Mouse (Mus musculus) adrenal gland (tissue): ENCODE results near the gene Fcamr.

Experiments used
- intact Hi-C: fragments of 180-260 bp; cut with DNase I; formaldehyde crosslinking; loops from one replicate; pipeline ENCODE4 v1.15.1; 2025

Fcamr gene

DNA sequence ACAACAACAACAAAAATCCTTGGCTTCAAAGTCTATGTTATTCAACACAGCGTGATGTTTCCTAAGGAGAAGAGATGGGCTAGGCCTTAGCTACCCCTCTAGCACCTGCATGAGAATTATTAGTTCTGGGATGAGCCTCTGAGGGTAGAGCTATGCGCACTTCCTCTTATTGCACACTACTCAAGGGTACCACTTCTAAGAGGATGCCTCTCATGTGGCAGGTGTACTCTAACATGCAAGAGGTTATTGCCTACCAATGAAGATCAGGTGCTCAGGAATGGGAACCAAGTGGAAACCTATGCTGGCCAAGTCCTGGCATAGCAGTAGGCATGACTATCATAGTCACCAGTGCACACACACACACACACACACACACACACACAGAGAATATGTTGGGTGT lies 1.3 kb upstream of the Fcamr start:
- intact Hi-C loops: no loop called here

DNA sequence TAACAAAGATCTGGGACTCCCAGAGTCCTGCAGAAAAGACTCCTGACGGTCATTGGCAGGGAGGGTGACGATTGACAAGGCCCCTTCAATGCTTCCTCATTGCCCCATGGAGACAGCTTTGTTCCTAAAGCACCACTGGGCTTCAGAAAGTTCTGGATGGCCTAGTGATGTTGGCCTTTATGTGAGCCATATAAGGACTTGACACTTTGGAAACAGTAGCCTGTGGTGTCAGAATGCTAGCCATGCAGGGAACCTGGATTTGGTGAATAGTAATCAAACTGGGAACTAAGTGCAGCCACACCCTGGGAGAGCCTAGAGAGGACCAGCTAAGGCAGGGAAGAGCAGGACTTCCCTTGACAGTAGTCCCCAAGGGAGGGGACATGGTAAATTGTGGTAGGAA lies 809 bp downstream of the Fcamr start:
- intact Hi-C loops: no loop called here

DNA sequence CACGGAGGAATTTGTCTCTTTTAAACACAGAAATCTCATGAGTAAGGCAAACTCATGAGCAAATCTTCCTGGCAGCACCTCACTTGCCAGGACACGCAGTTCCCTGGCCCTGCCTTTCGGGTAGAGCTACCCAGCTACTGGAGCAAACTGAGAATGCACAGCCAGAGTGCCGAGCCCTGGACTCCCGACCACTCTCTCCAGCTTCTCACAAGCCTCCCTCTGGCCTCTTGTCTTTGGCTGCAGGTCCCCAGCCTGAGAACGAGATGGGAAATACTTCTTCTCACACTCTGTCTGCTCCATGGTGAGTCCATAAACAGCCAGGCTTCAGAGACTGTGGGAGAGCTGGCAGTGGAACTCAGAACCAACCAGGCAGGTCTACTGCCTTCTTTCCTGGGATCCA lies 2.3 kb downstream of the Fcamr start:
- intact Hi-C loops: no loop called here

DNA sequence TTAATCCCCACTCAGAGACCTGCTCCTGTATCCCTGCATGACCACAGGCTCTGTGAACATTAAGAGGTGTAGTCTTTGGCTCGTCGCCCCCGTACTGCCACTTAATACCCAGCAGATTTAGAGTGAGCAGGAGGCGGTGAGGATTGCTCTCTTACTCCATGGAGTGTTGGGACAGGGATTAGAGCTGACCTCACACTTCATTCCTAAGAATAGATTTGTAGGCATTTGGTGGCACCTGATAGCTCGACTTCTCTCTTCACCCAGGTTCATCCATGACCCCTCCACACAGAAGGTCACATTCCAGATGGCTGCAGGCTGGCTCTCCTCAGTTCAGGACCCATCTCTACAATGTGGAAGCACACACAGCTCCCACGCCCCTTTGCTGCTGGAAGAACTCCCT lies 3.6 kb downstream of the Fcamr start:
- intact Hi-C loops: no loop called here

DNA sequence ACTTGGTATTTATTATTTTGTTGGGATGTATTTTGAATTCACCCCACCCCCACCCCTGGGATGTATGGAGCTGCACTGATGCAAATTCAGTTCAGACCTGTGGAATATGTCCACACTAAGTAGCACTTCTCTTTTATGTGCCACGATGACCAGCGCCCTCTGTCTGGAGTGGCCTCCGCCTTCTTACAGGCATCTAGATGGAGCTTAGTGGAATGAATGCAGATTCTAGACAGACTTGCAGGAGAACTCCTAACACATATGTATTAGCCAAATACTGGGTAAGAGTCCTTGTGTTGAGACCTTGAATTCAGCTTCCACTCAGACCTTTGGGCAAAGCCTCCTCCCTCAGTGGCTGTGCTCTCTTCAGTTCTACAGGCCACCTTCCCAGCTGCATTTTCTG lies 10.2 kb downstream of the Fcamr start:
- intact Hi-C loops: no loop called here

DNA sequence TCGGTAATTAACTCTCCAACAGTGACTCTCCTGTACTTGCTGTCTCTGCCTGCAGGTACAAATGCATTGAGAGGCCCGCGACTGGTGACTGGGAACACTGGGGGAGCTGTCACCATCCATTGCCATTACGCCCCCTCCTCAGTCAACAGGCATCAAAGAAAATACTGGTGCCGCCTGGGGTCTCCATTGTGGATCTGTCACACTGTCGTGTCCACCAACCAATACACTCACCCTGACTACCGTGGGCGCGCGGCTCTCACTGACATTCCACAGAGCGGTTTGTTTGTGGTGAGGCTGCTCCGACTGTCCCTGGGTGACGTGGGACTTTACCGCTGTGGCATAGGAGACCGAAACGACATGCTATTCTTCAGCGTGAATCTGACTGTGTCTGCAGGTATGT lies 10.6 kb downstream of the Fcamr start:
- intact Hi-C loops: no loop called here

DNA sequence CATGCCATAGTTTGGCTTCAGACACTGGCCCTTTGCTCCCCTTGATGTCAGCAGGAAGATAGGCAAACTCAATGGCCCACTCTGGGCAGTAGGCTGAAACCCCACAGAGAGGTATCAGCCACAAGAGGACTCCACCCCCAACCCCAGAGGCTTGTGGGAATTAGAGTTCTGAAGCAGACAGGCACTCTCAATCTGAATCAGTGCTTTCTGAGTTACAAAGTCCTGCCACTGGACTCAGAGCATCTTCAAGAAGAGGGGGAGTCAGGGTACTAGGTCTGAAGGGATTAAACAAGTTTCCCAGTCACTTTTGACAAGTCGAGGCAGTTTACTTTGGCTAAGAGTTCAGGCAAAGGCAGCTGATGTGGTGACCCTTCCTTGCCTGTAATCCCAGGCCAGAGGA lies 19.0 kb downstream of the Fcamr start:
- intact Hi-C loops: no loop called here

DNA sequence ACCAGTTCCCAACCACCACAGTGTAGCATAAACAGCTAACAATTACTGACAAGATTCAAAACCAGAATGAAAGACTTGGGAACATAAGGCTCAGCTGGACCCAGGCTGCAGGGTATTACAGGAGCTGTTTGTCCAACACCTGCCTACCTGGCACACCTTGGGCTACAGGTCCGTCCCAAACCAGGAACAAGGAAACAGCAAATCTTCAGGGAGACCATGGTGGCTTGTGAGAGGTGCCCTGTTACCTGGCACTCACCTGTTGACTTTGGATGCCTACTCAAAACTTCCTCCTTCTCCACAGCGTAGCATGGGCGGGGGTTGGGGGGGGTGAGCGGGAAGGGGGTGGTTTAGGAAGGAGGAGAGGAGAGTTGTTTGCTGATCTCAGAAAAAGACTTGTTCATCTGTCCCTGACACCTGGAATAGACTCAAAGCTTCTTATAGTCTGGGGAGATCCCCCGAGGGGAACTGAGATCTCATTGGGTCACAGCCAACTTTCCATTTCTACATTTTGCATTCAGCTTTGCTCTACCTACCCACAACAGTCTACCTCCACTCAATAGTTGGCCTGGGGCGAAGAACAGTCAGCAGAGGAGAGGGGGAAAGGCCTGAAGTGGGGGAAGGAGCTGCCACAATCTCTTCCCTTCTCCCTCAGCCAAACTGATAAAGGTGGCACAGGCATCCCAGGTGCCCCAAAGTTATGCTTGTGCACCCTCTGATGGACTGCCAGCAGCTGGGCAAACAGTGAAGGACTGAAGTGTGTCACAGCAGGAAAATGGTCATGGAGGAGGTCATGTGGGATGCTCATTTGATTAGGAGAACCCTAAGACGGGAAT lies 19.8 kb downstream of the Fcamr start:
- intact Hi-C loops: no loop called here

DNA sequence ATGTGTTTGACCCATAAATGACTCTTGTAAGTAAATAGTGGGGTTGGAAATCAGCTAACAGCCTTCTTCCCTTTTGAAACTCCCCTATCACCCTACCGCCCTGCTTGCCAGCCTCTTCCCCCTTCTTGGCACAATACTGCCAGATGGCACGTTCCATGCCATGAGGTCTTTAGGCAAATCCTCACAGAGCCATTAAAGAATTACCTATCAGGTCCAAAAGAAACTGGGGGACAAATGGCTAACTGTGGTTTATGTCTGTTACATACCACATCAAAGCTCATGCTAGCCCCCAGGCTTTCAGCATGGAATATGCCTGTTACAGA lies 20.4 kb downstream of the Fcamr start:
- intact Hi-C loops: no loop called here

DNA sequence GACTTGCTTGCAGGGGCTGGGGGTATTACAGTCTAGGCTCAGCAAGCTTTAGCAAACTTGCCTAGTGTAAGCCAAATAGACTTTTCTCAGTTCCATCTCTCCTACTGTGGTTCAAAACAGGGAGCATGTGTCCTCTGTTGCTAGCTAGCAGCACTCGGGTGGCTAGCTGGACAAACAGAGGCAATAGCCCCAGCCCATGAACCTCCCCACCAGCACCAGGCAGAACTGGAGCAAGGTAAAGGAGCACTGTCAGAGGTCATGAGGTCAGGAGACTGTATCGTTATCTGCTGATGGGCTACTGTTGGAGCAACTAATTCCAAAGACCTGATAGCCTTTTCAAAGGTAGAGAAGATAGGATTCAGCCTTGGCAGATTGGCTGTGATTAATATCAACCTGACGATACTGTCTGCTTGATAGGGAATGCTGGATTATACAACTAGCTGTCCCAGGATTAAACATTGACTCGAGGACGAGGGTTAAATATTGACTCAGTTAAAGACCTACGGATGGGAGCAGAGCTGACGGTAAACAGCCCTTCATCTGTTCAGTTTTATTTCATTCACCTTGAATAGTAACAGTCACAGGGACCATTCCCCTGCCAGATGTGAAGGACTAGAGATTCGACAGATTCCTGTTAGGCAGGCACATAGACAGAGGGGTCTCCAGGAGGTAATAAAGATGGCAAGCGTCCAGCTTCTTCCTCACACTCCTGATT lies 21.4 kb downstream of the Fcamr start:
- intact Hi-C loops: no loop called here

DNA sequence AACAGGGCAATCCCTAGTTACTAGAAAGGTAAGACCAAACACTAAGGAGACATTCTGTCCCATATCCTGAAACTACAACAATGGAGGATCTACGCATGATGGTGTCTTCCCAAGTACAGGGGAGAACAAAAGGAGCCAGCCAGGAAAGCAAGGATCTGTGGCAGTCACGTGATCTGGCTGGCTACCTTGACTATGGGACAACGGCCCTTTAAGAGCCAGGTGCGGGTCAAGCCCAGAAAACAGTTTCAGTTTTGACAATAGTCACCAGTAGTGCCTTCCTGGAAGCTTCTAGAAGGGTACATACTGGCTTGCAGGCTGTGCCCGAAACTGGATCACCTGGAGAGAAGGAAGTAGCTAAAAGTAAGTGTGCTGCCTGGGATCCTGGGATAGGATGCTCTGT lies 25.7 kb downstream of the Fcamr start, which contains the start of gene Pigr:
Gene Pigr (plus strand): TSS at position 237 of the 400 bp plus-strand sequence.
- intact Hi-C loops: no loop called here

DNA sequence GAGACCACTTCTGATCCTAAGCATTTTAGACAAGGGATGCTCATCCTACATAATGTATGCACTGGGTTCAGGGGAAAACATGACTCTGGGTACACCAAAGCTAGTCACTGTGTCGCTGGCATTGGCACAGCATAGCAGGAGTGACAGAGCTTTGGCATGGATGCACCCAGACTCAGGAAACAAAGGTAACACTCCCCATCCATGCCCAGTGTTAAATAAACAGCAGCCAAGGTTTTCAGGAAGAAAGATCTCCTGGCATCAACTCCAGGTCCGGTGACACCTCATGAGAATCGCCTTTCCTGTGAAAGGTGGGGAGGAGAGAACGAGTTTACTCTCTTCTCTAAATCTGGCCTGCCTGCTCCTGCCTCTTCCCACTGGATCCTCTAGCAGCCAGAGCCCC lies 28.0 kb downstream of the Fcamr start:
- intact Hi-C loops: no loop called here

DNA sequence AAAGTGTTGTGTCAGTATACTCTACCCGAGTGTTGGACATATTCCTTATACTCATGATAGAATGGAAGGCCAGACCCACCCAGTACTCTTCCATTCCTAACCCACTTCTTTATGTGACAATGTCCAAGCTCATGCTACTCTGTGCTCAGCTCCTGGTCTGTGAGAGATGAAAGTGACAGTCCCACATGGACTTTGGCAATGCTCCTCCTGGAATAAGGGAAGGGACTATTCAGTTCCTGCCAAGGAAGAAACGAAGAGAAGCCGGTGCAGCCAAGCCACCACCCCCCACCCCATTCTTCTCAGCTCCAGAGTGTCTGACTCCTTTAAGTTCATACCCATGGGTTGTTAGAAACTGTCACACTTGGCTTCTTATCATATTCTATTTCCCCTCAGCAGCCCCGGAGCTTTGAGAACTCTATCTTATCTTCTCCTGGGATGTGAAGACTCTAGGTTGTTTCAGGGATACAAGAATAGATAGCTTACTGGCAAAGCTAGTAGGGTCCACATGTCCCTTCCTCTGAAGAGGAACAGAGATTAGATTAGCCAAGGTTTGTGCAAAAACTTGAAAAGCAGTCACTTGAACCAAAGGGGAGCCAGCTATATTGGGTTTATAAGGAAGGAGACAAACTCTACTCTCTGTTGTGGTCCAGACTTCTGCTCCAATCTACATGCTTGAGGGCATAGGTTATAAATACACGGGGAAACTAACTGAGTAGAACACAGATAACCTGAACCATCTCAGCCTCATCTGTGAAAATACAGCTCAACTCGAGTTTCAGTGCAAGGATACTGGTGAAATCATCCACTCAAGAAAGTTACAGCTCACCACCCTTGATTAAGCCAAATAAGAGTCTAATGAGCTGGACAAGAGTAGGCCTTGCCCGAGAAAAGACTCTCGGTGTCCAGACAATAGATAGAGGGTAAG lies 29.5 kb downstream of the Fcamr start:
- intact Hi-C loops: no loop called here

DNA sequence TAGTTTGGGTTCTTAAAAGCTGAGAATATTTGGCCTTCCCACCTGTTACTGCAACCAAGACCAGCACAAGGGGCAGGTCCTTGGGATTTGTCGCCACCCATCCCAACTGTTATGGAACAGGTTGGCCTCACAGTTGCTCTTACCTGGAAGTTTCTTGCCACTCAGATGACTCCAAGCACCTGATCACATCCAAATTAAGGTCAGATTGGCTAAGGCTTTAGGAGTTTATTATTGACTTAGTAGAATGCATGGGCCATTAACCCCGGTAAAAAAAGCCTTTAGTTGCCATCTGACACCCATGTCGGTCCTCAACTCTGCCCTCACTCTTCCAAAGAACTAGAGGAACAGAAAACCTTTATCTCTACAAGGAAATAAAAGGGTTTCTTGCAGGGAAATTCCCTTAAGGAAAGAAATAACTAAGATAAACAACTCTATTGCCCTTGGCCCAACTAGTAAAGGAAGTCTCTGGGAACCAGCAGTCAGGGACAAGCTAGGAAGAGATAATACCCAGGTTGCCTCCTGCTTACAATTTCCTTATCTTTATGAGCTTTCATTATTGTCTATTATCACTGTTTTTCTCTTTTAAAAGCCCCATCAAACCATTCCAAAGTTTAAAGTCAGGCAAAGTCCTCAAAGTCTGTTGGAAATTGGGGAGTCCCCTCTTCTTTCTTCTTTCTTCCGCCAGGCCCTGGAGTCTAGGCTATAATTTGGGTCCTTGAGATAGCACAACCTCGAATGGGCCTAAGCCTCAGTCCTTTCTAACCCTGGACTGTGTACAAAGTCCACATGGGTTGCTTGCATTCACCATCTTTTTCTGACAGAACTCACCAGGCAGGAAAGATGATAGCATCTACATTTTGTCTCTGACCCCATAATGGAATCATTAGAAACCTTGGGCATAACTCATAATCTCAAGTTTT lies 31.8 kb downstream of the Fcamr start:
- intact Hi-C loops: no loop called here

DNA sequence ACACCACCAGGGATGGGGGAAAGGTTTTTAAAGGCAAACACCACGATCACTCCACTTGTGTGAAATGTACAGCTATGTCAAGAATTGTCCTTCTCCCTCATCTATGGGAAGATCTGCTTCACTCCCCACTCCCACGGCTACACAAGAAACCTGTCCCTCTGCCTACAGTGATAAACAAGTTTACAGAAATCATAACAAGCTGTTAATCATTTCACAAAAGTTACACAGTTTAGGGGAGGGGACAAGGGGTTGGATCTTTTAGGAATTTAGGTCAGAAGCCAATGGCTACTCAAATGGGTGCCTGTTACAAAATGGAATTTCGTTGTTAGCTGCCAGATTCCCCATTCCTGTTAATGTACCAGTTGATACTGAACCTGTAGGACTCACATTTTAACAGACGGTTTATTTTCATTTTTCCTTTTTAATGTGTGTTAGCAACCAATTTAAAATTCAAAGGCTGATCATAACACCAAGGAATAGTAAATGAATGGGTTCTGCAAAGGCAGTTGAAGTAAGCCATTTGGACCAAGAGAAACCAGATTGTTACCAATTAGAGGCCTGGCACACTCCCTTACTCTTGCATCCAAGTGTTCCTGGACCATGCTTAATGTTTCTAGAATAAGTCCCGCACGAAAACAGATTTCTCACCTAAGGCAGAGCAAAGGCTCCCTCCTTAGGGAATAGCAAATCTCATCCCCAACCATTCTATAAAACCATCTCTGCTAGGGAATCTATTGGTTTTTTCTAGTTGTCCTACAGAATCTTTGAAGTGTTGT lies 34.6 kb downstream of the Fcamr start:
- intact Hi-C loops: no loop called here

DNA sequence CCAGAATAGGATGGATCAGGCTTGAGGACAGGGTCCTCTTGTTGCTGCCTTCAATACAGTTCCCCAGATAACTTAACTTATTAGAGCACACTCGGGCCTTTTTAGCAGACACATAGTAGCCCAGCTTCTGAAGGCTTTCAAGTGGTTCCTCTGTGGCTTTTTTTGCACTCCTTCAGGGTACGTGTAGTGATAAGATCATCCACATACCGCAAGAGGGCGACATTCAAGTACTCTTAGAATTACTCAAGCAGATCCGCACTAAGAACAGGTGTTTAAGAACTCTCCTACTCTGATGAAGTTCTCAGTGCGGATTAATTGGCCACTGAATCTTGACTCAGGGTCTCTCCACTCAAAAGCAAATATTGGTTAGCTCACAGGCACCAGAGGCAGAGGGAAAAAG lies 37.6 kb downstream of the Fcamr start:
- intact Hi-C loops: no loop called here

DNA sequence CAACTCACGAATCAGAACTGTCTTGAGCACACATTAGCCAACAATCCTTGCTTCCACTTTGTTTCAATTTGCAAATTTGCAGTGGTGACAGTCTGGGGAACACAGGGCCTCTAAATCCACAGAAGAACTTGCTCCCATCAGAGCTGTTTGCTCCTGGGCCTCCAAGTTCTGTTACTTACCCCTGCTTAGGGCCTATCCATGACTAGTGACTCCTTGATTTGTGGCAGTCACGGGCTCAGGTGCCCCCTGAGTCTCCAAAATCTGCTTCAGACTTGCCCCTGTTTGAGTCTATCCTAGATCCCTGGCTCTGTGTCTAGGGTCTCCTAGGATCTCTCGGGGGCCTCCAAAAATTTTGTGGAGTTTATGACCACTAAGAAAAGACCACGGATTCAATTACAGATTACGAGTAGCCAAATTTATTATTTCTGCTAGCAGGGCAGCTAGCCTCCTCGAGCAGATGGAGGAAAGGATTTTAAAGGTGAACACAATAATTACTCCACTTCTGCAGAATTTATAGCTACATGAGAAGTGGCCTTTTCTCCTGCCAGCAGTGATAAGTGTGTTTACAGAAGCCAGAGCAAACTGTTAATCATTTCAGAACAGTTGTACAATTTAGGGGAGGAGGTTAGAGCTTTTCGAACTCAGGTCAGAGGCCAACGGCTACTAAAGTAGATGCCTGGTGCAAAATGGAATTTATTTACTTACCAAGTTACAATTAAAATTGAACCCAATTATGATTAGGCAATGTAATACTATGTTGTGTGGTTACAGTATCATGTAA lies 40.1 kb downstream of the Fcamr start:
- intact Hi-C loops: no loop called here

DNA sequence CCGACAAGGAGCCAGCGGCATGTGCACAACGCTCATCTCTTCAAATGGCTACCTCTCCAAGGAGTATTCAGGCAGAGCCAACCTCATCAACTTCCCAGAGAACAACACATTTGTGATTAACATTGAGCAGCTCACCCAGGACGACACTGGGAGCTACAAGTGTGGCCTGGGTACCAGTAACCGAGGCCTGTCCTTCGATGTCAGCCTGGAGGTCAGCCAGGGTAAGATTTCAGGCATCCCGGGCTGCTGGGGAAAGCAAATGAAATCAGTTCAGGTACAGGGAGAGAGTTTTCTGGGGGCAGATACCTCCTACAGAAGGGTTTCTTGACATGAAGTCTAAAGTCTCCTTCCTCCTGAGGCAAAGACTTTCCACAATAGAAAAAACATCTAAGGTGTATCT lies 40.9 kb downstream of the Fcamr start:
- intact Hi-C loops: no loop called here

DNA sequence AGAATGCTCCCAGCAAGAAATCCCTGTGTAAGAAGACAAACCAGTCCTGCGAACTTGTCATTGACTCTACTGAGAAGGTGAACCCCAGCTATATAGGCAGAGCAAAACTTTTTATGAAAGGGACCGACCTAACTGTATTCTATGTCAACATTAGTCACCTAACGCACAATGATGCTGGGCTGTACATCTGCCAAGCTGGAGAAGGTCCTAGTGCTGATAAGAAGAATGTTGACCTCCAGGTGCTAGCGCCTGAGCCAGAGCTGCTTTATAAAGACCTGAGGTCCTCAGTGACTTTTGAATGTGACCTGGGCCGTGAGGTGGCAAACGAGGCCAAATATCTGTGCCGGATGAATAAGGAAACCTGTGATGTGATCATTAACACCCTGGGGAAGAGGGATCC lies 43.8 kb downstream of the Fcamr start:
- intact Hi-C loops: no loop called here
